Mouse (Mus musculus): ENCODE data around the gene Glyr1. TPM values are rescaled to one million over a fixed set of nuclear protein-coding genes. Genes with fewer than 3 reads are reported as not detected.

Glyr1 gene
- polyA plus RNA-seq, 1 experiment from 2014 or later = 67.7 TPM

GRCm38 (mm10) chr16:4971626-4972025, 78.0 kb downstream of the Glyr1 start:
- ATAC-seq = no peak
- H3K9ac ChIP-seq = no peak overlapping the region
- H3K36me3 ChIP-seq = no peaks in the 10 kb centered on the region
- no peaks in the 10 kb centered on the region for H3K9me3 ChIP-seq (replicated peaks)
- WGBS (ENCODE audit: insufficient replicate concordance) = 40% methylated on average over 4 of the region's 4 CpGs
- no peak overlapping the region for H3K4me2 ChIP-seq
- H3K27ac ChIP-seq = no peak overlapping the region
- H3K4me1 ChIP-seq = 0 out of 2 replicates have a peak, but pooled peaks cover 6% of the 10 kb centered on the region
- H3K27me3 ChIP-seq (replicated peaks) = 0 out of 2 replicates have a peak, but pooled peaks cover 6% of the 10 kb centered on the region
- H3K4me3 ChIP-seq = no peak overlapping the region

DNA sequence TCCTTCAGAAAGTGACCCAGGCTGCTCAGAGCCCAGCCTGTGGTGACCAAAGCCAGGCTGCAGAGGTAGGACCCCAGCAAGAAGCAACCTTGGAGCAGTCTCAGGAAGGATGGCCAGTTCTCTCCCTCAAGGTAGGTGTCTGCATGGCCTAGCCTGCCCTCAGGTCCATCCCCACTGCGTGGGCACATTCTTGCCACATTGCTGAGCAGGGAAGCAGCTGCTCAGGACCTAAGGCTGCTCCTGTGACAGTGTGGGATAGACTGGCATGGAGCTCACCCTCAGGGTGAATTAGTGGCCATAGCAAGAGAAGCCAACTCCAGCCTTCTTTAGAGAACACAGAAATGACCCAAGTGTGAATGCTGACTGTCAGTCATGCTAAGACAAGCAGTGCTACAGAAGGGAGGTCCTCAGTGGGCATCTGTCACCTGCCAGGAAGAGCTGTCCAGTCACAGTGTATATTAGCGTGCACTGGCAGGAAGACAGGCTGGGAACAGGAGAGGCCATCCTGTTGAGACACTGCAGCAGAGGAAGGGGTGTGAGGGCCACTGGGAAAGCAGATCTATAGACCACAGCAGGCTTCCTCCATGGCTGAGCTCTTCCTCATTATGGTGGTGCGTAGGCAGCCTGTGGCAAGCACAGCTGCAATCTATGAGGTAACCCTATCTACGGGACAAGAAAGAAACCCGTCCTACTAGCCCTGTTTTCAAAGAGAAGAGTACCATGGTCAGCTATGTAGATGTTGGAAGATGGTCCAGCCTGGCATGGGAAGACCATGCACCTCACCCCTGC, 80.4 kb downstream of the Glyr1 start:
- 0 out of 2 replicates have a peak overlapping the region, but pooled peaks have one; percentile 13 for H3K9ac ChIP-seq
- H3K36me3 ChIP-seq = no peaks in the 10 kb centered on the region
- peaks cover 13% of the 10 kb centered on the region for H3K4me1 ChIP-seq
- ATAC-seq = no peak; the same call in 1 of the 2 replicates
- no peaks in the 10 kb centered on the region for H3K27me3 ChIP-seq (replicated peaks)
- no peak overlapping the region for H3K4me3 ChIP-seq
- H3K4me2 ChIP-seq = no peak overlapping the region
- WGBS (ENCODE audit: insufficient replicate concordance) = 46% methylated on average over 5 of the region's 5 CpGs
- H3K27ac ChIP-seq = no peak overlapping the region
- H3K9me3 ChIP-seq (replicated peaks) = no peaks in the 10 kb centered on the region

- H3K9me3 ChIP-seq (replicated peaks) = no peaks in the 10 kb centered on the region
- H3K27ac ChIP-seq = no peak overlapping the region
- 63% methylated on average over 3 of the region's 3 CpGs for WGBS (ENCODE audit: insufficient replicate concordance)
- no peaks in the 10 kb centered on the region for H3K36me3 ChIP-seq
- H3K4me2 ChIP-seq = no peak overlapping the region
- no peaks in the 10 kb centered on the region for H3K27me3 ChIP-seq (replicated peaks)
- no peak overlapping the region for H3K4me3 ChIP-seq
- H3K4me1 ChIP-seq = peaks cover 15% of the 10 kb centered on the region
- ATAC-seq = no peak
- no peak overlapping the region for H3K9ac ChIP-seq
These were observed 81.2 kb downstream of the Glyr1 start for GRCm38 (mm10) chr16:4968426-4968825.

GRCm38 (mm10) chr16:4965392-4966129, 84.1 kb downstream of the Glyr1 start:
- no peak for ATAC-seq
- Histone ChIP-seq H3K4me3 (peak overlapping the region; percentile 92), H3K4me1 (peaks cover 28% of the 10 kb centered on the region), H3K27me3 (replicated peaks) (no peaks in the 10 kb centered on the region), H3K27ac (no peak overlapping the region), H3K36me3 (no peaks in the 10 kb centered on the region), H3K9me3 (replicated peaks) (no peaks in the 10 kb centered on the region), H3K4me2 (peak overlapping the region; percentile 82), H3K9ac (no peak overlapping the region)
- WGBS (ENCODE audit: insufficient replicate concordance) = 76% methylated on average over 8 of the region's 8 CpGs

DNA sequence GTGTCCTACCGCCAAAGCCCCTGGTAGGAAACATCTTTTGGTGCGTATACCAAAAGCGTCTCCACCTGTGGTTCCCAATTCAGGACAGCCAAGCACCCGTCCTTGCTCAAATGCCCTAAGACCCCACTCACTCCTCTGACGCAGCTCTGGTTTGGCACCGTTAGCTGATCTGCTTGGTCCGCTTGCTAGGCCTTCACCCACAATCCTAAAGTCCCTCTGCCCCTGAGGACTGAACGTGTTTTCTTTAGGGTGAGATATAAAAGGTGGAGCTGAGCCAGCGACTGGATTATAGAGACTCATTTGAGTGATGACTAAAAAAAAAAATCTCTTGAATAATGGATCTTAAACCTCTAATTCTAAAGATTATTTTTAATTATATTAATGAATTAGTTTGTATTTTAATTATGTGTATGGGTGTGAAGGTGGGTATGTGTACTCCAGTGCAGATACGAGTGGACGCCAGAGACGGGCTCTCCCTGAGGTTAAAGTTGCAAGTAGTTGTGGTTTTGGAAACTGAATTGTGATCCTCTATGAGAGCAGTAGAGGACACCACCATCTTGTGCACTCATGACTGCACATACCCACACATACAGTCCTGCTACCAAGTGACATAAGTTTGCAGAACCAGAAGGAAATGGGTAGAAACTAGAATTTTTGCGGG, 84.8 kb downstream of the Glyr1 start:
- peak overlapping the region; percentile 86 for H3K9ac ChIP-seq
- peak overlapping the region; percentile 92 for H3K4me3 ChIP-seq
- 0 out of 2 replicates have a peak, but pooled peaks have one; percentile 1 for ATAC-seq
- peak overlapping the region; percentile 82 for H3K4me2 ChIP-seq
- peaks cover 29% of the 10 kb centered on the region for H3K4me1 ChIP-seq
- WGBS (ENCODE audit: insufficient replicate concordance) = 13% methylated on average over 13 of the region's 13 CpGs
- peak overlapping the region; percentile 88 for H3K27ac ChIP-seq
- no peaks in the 10 kb centered on the region for H3K9me3 ChIP-seq (replicated peaks)
- 0 out of 2 replicates have a peak, but pooled peaks cover 3% of the 10 kb centered on the region for H3K36me3 ChIP-seq
- H3K27me3 ChIP-seq (replicated peaks) = no peaks in the 10 kb centered on the region

Other genes with a start within 250 kb of the Glyr1 start
- gene 4930562C15Rik, start 214.4 kb downstream of the Glyr1 start, polyA plus RNA-seq (2016; fragmentation: Nextera tagmentation; extraction: Ambion mirVana) = 0.13 and 0.16 TPM in 2 replicates
- 14.7 and 16.8 TPM in 2 replicates for gene Ubald1, start 169.5 kb downstream of the Glyr1 start, polyA plus RNA-seq (2016; fragmentation: Nextera tagmentation; extraction: Ambion mirVana)
- gene Mgrn1, start 163.6 kb downstream of the Glyr1 start, polyA plus RNA-seq (2016; fragmentation: Nextera tagmentation; extraction: Ambion mirVana) = 29.8 and 31.1 TPM in 2 replicates
- 61.2 and 62.7 TPM in 2 replicates for gene Nudt16l1, start 111.1 kb downstream of the Glyr1 start, polyA plus RNA-seq (2016; fragmentation: Nextera tagmentation; extraction: Ambion mirVana)
- 16.8 and 19.7 TPM in 2 replicates for gene Anks3, start 85.7 kb downstream of the Glyr1 start, polyA plus RNA-seq (2016; fragmentation: Nextera tagmentation; extraction: Ambion mirVana)
- 0.11 TPM in 1 of 2 replicates, not detected in the other for gene Sept12, start 52.0 kb downstream of the Glyr1 start, polyA plus RNA-seq (2016; fragmentation: Nextera tagmentation; extraction: Ambion mirVana)
- 5.7 and 6.9 TPM in 2 replicates for gene Smim22, start 42.6 kb downstream of the Glyr1 start, polyA plus RNA-seq (2016; fragmentation: Nextera tagmentation; extraction: Ambion mirVana)
- gene Rogdi, start 36.3 kb downstream of the Glyr1 start, polyA plus RNA-seq (2016; fragmentation: Nextera tagmentation; extraction: Ambion mirVana) = 42.3 and 43.2 TPM in 2 replicates
- gene Ubn1, start 194 bp upstream of the Glyr1 start, polyA plus RNA-seq (2016; fragmentation: Nextera tagmentation; extraction: Ambion mirVana) = 13.8 and 15.2 TPM in 2 replicates
- gene Ppl, start 82.6 kb upstream of the Glyr1 start, polyA plus RNA-seq (2016; fragmentation: Nextera tagmentation; extraction: Ambion mirVana) = 0.32 and 0.35 TPM in 2 replicates
- not detected in 2 replicates for gene Sec14l5, start 97.2 kb upstream of the Glyr1 start, polyA plus RNA-seq (2016; fragmentation: Nextera tagmentation; extraction: Ambion mirVana)
- gene Nagpa, start 154.1 kb upstream of the Glyr1 start, polyA plus RNA-seq (2016; fragmentation: Nextera tagmentation; extraction: Ambion mirVana) = 19.3 and 19.4 TPM in 2 replicates
- gene AU021092, start 172.4 kb upstream of the Glyr1 start, polyA plus RNA-seq (2016; fragmentation: Nextera tagmentation; extraction: Ambion mirVana) = 0.43 and 0.57 TPM in 2 replicates
- 17.3 and 18.5 TPM in 2 replicates for gene Alg1, start 183.8 kb upstream of the Glyr1 start, polyA plus RNA-seq (2016; fragmentation: Nextera tagmentation; extraction: Ambion mirVana)
- gene Eef2kmt, start 206.1 kb upstream of the Glyr1 start, polyA plus RNA-seq (2016; fragmentation: Nextera tagmentation; extraction: Ambion mirVana) = 16.1 and 16.5 TPM in 2 replicates

All from liver, embryonic 12.5 days (tissue).